Mouse (Mus musculus): ENCODE data around the gene Ipmk. TPM values are rescaled to one million over a fixed set of nuclear protein-coding genes. Genes with fewer than 3 reads are reported as not detected.

Gene Ipmk
- 39.9 and 41.0 TPM in 2 replicates for total RNA-seq (2017)

DNA sequence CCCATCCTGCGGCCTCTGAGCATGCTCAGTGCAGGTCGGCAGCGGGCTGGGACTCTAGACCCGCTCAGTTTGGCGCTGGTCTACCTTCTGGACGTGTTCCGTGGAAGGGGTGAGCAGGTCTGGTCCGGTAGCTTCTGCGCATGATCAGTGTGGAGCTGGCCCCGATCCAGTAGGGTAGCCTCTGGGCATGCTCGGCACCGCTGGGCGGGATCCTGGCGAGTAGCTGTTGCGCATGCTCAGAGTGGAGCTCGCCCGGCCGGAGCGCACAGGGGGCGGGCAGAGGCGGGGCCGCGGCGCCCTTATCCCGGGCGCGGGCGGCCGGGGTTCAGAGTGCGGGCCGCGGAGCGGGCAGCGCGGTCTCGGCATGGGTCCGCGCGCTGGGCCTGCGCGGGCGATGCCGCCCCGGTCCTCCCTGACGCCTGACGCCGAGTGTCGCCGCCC, at the start of gene Ipmk:
Gene Ipmk (plus strand): TSS at position 255 of the 441 bp plus-strand sequence.
- peak; percentile 76 for ATAC-seq (ENCODE audit: extremely low read depth, insufficient number of reproducible peaks, low FRiP score, poor library complexity, severe bottlenecking)

DNA sequence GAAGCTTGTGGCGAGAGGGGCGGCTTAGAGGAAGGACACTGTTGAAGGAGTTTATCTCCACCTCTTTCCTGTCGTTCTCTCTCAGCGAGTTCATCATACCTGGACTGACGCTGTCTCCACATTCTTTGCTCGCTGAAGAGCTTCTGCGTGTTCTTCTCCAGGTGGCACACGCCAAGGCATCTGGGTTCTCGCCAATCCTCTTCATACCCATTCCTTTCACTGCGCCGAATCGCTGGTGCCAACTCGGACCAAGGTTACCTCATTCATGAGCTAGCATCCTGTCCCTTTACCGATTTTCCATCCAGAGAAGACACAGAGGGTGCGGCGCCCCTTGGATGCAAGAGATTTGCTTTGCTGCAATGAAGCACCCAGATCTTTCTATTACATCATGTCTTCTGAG, 47.4 kb upstream of the Ipmk start:
- ATAC-seq (ENCODE audit: extremely low read depth, insufficient number of reproducible peaks, low FRiP score, poor library complexity, severe bottlenecking) = no peak

DNA sequence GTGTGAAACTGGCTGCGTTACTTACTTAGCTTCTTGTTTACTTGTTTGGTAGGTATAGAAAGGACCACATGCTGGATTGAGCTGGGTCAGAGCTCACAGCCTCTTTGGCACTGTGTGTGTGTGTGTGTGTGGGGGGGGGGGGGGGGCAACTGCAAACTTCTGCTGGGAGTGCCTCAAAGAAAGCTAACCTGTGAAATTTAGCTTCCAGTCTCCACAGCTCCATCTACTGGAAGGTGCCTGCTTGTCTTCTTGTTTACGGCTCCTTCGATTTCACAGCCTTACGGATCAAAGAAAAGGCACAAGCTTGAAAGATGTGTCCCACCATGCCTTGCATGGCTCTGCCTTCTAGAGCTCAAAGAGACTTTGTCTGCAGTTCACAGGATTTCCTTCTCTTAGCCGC, 45.1 kb upstream of the Ipmk start:
- ATAC-seq (ENCODE audit: extremely low read depth, insufficient number of reproducible peaks, low FRiP score, poor library complexity, severe bottlenecking) = peak; percentile 54; the same call in 1 of the 2 replicates

DNA sequence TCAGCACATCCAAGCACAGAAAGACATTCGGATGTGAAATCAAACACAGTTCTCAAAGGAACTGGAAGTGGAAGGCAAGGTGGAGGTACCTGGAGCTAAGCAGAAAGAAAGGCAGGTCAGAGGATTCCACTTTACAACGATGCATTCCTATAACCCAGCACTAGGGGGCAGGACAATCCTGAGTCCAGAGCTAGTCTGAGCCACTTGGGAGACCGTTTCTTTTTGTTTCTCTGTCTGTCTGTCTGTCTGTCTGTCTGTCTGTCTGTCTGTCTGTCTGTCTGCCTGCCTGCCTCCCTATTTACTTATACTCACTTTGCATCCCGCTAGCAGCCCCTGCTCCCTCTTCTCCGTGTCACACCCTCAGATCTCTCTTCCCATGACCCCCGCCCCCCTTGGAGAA, 41.4 kb upstream of the Ipmk start:
- peak; percentile 69; the same call in 1 of the 2 replicates for ATAC-seq (ENCODE audit: extremely low read depth, insufficient number of reproducible peaks, low FRiP score, poor library complexity, severe bottlenecking)

DNA sequence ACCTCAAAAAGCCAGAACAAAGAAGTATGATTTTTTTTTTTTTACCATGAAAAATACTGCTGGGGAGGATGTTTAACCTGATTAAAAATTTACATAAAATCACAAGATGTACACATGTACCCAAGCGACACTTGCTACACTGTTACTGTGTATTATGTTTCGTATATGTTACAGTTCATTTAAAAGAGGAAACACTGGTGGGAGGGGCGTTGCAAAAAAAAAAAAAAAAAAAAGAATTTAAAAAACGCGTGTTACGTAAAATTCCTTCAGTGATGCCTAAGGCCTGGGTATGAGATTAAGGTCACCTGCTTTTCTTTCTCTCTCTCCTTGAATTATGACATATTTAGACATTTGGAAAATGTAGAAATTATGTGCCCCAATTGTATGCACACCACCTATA, 40.8 kb upstream of the Ipmk start:
- ATAC-seq (ENCODE audit: extremely low read depth, insufficient number of reproducible peaks, low FRiP score, poor library complexity, severe bottlenecking) = no peak

DNA sequence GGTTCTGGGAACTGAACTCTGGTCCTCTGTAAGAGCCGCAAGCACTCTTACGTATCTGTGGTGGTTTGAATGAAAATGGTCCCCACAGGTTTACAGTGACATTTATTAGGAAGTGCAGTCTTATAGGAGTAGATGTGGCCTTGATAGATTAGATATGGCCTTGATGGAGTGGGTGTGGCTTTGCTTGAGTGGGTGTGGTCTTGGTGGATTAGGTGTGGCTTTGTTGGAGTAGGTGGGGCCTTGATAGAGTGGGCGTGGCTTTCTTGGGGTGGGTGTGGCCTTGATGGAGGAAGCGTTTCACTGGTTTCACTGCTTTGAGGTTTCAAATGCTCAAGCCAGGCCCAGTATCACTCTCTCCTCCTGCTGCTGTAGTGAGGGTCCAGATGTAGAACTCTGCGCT, 39.4 kb upstream of the Ipmk start:
- no peak for ATAC-seq (ENCODE audit: extremely low read depth, insufficient number of reproducible peaks, low FRiP score, poor library complexity, severe bottlenecking)

DNA sequence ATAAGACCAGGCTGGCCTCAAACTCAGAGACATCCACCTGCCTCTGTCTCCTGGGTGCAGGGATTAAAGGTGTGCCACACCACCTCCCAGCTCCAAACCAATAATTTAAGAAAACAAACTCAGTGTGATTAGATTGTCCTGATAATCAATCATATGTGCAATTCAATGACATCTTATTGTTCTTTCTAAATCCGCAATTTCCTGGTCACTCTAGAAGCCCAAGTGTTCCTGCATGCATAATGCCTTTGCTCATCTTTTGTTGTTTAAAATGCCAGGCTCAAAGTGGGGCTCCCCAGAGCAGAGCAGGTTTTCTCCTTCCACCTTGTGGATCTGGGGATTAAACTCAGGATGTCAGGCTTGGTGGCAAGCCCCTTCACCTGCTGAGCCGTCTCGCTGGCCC, 37.3 kb upstream of the Ipmk start:
- no peak for ATAC-seq (ENCODE audit: extremely low read depth, insufficient number of reproducible peaks, low FRiP score, poor library complexity, severe bottlenecking)

DNA sequence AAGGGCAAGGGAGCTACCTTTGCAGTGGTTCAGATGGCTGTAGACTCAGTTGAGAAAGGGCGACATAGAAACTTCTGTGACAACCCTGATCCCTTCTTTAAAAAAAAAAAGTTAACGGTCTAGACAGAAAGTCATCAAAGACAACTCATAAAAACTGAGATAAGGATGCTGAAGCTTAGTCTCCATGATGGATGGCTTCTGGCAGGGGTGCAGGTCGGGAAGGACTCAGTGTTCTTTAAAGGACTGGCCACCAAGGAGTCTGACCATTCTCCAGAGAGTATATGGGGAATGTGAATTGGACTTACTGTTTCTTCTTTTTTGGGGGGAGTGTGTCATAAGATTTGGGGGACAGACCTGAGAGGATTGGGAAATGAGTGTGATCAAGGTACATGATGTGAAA, 33.0 kb upstream of the Ipmk start:
- ATAC-seq (ENCODE audit: extremely low read depth, insufficient number of reproducible peaks, low FRiP score, poor library complexity, severe bottlenecking) = no peak

DNA sequence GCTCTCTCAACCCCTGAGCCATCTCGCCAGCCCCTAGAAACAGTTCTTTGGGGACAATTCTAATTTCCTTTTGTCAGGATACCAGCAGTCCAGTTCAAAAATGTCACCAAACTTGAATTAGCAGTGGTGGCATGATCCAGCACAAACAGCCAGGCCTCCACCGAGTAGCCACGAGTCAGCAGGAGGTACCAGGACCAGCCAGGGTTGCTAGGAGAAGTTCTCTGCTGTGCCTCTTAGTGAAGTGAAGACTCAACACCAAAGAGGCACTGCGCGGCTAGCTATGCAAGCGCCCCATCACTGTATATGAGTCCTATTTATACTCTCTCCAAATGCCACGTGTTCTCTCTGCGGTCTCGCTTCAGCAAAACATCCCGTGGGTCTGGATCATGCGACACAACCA, 31.5 kb upstream of the Ipmk start:
- no peak for ATAC-seq (ENCODE audit: extremely low read depth, insufficient number of reproducible peaks, low FRiP score, poor library complexity, severe bottlenecking)

DNA sequence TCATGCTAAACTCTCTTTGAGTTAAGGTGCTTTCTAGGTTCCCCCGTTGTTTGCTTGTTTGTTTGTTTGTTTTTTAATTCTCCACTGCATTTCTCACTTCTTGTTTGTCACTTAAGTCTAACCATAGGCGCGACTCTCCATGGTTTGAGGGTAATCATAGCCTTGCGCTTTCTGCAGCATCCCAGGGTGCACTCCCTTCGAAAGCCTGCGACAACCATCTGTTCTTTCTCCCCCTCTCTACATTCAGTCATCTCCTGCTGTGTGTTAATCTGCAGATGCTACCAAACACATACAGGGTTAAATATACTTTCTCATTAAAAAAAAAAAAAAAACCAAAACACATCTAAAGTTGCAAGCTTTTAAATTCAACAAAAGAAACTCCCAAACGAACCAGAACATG, 31.1 kb upstream of the Ipmk start:
- ATAC-seq (ENCODE audit: extremely low read depth, insufficient number of reproducible peaks, low FRiP score, poor library complexity, severe bottlenecking) = no peak

DNA sequence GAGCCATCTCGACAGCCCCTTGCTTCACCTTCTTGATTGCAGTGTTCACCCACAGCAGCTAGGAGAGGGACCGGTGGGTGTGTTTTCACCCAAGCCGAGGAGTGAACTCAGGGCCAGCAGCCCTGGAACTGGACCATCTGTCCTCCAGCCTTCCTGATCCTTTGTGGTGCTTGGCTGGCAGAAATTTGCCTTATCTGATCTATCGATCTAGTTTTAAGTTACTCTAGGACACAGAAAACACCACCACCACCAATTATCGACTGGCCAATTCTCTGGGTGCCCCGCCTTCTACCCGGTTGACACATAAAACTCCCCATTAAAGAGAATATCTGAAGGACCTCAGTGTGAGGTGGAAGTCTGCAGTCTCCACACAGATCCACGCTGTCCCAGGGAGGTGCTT, 23.9 kb upstream of the Ipmk start:
- ATAC-seq (ENCODE audit: extremely low read depth, insufficient number of reproducible peaks, low FRiP score, poor library complexity, severe bottlenecking) = no peak

DNA sequence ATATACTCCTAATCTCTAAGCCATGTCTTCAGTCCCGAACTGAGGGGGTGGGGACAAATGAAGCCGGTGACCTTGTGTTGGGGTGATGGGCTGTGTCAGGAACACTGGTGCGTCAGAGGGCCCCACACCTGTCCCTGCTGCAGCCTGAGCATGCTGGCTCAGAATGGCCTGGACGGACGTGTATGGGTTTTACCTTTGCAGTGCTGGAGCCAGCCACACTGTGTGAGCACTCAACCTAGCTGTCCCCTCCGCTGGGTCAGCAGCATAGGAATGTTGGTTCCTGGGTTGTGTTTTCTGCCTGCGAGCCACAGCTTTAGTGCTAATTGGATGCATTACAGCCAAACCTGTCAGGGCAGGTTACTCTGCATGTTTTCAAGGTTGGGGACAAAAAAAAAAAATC, 21.4 kb upstream of the Ipmk start:
- ATAC-seq (ENCODE audit: extremely low read depth, insufficient number of reproducible peaks, low FRiP score, poor library complexity, severe bottlenecking) = no peak

DNA sequence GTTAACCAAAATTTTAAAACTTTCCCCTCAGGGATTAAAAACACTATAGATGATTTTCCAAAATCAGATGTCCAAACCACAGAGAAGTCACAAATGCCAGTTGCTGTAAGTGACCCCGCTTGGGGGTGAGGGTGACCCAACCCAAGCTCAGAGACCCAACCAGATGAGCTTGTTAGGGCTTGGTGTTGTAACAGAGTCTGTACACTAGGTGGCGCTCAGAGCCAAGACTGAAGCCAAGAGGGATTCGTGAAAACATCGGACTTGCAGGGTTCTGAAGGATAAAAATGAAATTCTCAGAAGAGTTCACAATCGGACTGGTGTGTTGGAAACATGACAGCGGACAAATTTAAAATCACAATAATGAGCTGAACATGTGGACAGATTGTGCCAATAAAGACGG, 20.8 kb upstream of the Ipmk start:
- ATAC-seq (ENCODE audit: extremely low read depth, insufficient number of reproducible peaks, low FRiP score, poor library complexity, severe bottlenecking) = peak; percentile 73

DNA sequence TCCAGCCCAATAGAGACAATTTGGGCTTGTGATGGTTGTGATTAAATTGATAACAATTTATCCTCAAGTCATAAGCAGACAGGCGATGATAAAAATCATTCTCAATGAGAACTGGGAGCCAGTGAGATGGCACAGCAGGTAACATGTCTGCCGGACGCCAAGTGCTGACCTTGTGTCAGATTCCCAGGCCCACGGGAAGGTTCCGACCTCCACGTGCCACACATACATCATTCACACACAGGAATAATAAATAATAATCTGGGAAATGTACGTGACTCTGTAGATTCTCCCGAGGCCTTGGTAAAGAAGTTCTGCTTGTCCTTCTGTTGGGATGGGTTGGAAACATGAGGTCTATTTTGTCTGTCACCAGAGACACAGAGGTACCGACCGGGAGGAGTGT, 20.2 kb upstream of the Ipmk start:
- no peak for ATAC-seq (ENCODE audit: extremely low read depth, insufficient number of reproducible peaks, low FRiP score, poor library complexity, severe bottlenecking)

DNA sequence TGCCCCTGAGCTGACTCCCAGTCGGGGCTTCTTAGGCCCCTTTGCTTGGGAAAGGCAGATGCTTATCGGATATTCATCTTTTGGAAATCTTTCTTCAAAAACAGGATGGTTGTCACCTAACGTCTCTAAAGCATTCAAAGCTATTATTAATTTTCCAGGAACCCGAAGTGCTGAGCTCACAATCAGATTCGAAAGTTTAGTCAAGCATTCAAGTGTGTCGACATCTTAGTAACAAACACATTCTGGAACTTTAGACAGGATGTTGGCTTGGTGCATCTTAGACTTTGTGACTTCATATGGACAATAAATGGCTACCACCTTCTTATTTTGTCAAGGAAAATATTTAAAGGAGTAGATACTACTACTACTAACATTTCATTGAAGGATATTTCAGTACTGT, 19.2 kb upstream of the Ipmk start:
- no peak for ATAC-seq (ENCODE audit: extremely low read depth, insufficient number of reproducible peaks, low FRiP score, poor library complexity, severe bottlenecking)

DNA sequence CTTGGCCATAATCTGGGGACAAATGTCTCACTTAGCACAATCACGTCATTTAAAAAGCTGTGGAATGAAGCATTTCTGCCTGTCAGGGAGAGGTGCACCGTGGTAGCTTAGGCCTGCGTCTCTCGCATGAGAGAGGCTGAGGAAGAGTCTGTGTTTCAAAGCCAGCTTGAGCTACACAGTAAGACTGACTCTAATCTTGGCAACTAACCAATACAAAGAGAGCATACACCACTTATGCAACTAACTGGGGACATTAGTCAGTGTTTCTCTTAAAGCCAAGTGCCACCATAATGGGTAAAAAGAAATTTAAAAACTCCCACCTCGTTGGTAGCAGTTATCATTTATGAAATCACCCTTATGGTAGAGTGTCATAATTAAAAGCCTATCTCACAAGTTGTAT, 18.7 kb upstream of the Ipmk start:
- no peak for ATAC-seq (ENCODE audit: extremely low read depth, insufficient number of reproducible peaks, low FRiP score, poor library complexity, severe bottlenecking)

DNA sequence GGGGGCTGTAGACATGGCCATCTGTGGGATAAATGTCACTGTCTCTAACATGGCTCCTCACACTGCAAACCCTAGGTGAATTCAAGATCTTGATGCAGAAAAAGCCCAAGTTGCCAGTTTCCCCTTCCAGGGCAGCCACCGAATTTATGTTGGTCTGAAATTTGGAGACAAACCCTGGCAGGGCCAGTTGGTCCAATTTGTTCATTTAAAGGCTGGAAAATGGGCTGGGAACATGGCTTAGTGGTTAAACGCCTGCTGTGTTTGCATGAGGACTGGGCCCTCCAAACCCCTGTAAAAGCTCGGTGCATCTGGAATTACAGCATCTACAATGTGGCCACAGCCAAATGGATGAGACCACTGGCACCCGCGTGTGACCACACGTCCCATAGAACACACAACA, 18.3 kb upstream of the Ipmk start:
- no peak for ATAC-seq (ENCODE audit: extremely low read depth, insufficient number of reproducible peaks, low FRiP score, poor library complexity, severe bottlenecking)

DNA sequence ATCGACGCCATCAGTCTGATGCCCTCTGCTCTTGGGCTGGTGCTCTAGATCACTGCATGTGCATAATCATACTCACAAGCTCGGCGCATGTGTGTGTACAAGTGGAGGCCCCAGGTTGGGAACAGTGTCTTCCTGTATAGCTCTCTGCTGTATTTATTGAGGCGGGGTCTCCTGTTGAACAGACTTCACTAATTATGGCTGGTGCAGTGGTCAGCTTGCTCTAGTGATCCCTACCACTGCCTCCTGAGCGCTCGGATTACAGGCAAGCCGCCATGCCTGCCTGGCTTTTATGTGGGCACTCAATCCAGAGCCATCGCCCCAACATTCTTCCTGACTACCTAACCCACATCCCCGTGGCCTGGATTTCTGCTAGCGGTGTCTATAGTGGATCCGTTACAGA, 17.5 kb upstream of the Ipmk start:
- no peak for ATAC-seq (ENCODE audit: extremely low read depth, insufficient number of reproducible peaks, low FRiP score, poor library complexity, severe bottlenecking)

DNA sequence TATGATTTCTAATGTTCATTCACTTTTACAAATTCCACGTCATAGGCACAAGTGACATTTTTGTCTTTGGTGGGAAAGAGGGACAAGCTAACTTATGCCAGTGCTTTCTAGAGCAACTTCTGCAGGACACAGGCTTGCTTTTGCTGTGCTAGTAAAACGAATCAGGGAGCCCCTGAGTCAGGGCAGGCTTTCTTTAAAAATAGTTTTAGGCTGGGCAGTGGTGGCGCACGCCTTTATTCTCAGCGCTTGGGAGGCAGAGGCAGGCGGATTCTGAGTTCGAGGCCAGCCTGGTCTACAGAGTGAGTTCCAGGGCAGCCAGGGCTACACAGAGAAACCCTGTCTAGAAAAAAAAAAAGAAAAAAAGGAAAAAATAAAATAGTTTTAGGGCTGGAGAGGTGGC, 15.7 kb upstream of the Ipmk start:
- no peak for ATAC-seq (ENCODE audit: extremely low read depth, insufficient number of reproducible peaks, low FRiP score, poor library complexity, severe bottlenecking)

DNA sequence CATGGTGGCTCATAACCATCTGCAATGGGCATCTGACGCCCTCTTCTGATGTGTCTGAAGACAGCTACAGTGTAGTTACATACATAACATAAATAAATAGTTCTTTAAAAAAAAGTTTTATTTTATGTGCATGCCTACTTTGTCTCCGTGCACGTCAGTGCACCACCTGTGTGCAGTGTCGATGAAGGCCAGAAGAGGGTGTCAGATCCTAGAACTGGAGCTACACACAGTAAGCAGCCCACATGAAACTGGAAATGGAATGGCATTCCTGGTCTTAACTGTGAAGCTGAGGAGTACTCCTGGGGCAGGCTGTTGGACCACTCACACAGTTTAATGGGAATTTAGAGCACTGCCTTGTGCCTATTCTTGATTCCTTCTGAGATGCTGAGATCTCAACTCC, 15.2 kb upstream of the Ipmk start:
- no peak for ATAC-seq (ENCODE audit: extremely low read depth, insufficient number of reproducible peaks, low FRiP score, poor library complexity, severe bottlenecking)

DNA sequence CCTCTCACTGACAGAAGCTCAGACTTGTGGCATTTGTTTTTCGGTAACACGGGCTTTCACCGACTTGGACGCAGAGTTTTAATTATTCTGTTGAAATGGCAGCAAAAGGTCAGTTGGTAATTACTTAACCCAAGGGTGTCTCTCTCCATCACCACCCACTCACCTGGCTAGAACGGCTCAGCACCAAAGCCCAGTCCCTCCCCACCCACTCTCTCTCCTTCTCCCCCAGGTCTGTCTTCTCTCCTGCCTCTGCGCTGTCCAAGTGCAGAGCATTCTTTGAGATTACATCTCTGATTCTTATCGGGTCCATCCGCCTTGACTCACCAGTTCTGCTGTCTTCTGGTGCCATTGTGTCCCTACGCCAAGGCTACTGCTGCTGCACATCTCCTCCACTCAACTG, 14.7 kb upstream of the Ipmk start:
- no peak for ATAC-seq (ENCODE audit: extremely low read depth, insufficient number of reproducible peaks, low FRiP score, poor library complexity, severe bottlenecking)

DNA sequence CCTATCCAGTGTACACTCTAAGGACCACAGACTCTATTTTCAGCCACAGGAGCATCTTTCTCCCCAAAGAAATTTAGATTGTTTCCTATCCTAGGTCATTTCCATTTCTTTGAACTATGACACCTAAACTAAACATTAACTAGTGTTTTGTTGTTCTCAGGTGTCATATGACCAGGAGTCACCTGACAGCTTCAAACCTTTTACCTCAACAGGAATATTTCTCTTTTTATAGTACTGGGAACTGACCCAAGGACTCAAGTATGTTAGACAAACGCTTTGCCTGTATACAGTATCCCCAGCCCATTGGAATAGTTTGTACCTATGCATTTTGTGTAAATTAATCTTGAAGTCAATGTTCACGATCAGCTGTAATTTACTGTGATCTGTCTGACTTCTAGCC, 9.8 kb upstream of the Ipmk start:
- no peak for ATAC-seq (ENCODE audit: extremely low read depth, insufficient number of reproducible peaks, low FRiP score, poor library complexity, severe bottlenecking)

Measured in neutrophil, adult 5-6 weeks (primary cell).